Mouse (Mus musculus) megakaryocyte-erythroid progenitor cell, adult 5-6 weeks (primary cell): Measurements from ENCODE around the gene Btbd35f6. TPM values are rescaled to one million over a fixed set of nuclear protein-coding genes. Genes with fewer than 3 reads are reported as not detected.
"Not testable (repeated sequence)": the region's sequence is repeated elsewhere in the genome, so short reads cannot be mapped to it uniquely, and the experiment has no call there.

Experiments
- ATAC-seq: replicated peaks from 2 replicates; pipeline ENCODE4 v1.8.0; 2016; ENCODE audit warnings: mild to moderate bottlenecking, inconsistent platforms; ENCODE audit not compliant: severe bottlenecking, poor library complexity, low FRiP score, low TSS enrichment
- total RNA-seq, 2 experiments: library from RNA; stranded (forward) in 1 of 2; stranded (reverse) in 1 of 2; fragments of 200-1000, 215-1000 nt in 1 of 2; fragments of >200 nt in 1 of 2; fragmentation: Nextera tagmentation in 1 of 2; gene quantifications; 2 replicates each; pipeline ENCODE4 v1.2.3; 2014 to 2017

The Btbd35f6 gene
- total RNA-seq (2014; fragmentation: Nextera tagmentation) (not detected in 2 replicates), total RNA-seq (2017) (not detected in 2 replicates)

- not testable (repeated sequence) for ATAC-seq
Measured at GRCm38 (mm10) chrX:33956440-33956839, at the start of gene Btbd35f6. Btbd35f6 (minus strand) TSS chrX:33956540.

- ATAC-seq: not testable (repeated sequence)
Measured at GRCm38 (mm10) chrX:33986716-33987115, 30.4 kb upstream of the Btbd35f6 start, which contains the start of gene Gm21870. Gm21870 (minus strand) TSS chrX:33986816.

- ATAC-seq: not testable (repeated sequence)
Measured at GRCm38 (mm10) chrX:33930216-33930615, 26.1 kb downstream of the Btbd35f6 start.

DNA sequence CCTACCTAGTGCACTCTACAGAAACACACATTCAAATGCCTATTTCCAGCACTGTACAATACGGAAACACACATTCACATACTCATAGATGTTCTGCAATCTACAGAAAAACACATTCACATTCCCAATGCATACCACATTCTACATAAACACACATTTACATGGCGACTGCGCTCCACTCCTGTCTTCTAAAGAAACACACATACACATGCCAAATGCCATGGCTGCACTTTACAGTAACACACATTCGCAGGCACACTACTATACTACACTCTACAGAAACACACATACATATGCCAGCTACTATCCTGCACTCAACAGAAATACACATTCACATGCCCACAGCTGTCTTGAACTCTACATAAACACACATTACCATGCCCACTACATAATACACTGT, 28.1 kb downstream of the Btbd35f6 start:
- ATAC-seq: not testable (repeated sequence)

GRCm38 (mm10) chrX:33926344-33926743, 30.0 kb downstream of the Btbd35f6 start:
- not testable (repeated sequence) for ATAC-seq

DNA sequence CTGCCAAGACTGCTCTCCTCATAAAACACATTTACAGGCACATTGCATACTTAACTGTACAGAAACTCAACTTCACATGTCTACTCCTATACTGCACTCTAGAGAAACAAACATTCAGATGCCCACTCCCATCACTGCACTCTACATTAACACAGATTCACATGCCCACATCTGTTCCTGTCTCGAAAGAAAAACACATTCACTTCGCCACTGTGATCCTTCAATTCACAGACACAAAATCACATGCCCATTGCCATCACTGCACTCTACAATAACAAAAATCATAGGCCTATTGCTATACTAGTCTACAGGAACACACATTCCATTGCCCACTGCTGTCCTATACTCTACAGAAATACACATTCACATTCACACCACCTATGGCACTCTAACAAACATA, 30.9 kb downstream of the Btbd35f6 start:
- ATAC-seq: not testable (repeated sequence)

Other genes with a start within 250 kb of the Btbd35f6 start
- gene Gm21870, start 30.3 kb upstream of the Btbd35f6 start, total RNA-seq (2014; fragmentation: Nextera tagmentation): not detected in 2 replicates
- gene Gm21870, start 30.3 kb upstream of the Btbd35f6 start, total RNA-seq (2017): not detected in 2 replicates
- gene Btbd35f9, start 205.0 kb upstream of the Btbd35f6 start, total RNA-seq (2014; fragmentation: Nextera tagmentation): not detected in 2 replicates
- gene Btbd35f9, start 205.0 kb upstream of the Btbd35f6 start, total RNA-seq (2017): not detected in 2 replicates